In the genomic region with DNA sequence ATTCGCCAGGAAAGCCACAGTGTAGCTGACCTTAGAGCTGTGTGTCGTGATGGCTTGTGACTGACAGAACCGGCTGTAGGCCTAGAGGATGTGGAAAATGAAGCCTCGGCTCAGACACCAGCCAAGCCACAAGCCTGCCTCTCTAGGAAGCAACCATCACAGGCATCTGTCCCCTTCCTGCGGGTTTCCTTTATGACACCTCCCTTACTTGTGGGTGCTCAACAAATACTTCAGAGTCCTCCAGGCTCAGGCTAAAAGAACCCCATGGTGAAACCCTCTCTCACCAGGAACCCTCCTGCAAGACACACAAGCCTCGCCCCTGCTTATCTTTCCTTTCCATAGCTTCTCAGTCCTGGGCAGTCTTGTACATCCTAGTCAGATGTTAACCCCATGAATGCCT, we compare ENCODE assay signal across 1 mouse cellular context.
TF ChIP-seq lines count a peak whose summit lies in the region.

No protein-coding gene starts in this region.

TF ChIP-seq in CH12.LX, 34 proteins besides CTCF, POLR2A, EP300 and RAD21 (continued from another document):
- TF ChIP-seq KAT2A (IDR thresholded peaks at IDR 0.05; ENCODE audit: insufficient replicate concordance, low read length): no peak
- TF ChIP-seq MAFK (IDR thresholded peaks at IDR 0.05; ENCODE audit: insufficient replicate concordance, low read length): no peak
